In the genomic region with DNA sequence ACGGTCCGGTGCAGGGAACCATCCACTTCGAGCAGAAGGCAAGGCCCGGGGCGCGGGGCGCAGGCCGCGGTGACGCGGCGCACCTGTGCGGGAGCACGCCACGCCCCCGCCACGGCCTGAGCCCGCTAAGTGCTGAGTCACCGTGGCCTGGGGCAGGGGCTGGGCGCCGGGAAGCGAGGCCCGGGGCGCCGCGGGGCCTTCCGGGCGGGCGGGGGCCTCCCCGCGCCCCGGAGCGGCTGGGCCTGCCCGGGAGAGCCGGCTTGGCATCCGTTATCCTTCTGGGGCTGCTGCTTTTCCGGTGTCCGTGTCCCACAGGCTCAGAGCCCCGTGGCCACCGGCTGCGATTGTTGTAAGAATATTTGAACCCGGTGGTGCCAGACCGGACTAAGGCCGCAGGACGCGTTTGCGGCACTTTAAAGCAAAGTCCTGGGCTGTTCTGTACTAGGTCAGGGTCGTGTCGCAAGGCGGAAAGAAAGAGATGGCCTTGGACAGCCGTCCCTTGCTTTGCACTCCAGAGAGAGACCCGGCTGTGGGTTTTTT, we compare ENCODE assay signal across 8 mouse cellular contexts. TPM values are rescaled to one million over a fixed set of nuclear protein-coding genes. Genes with fewer than 3 reads are reported as not detected.
DNase-seq lines count a peak whose midpoint lies in the region; ATAC-seq and TF ChIP-seq lines count a peak whose summit lies in the region.

No protein-coding gene starts in this region.

- H3K4me2 ChIP-seq in intestine, postnatal 0 days (replicated peaks; ENCODE audit: low read depth), result peak overlapping the region; percentile 69
- H3K4me2 ChIP-seq in stomach, embryonic 16.5 days (ENCODE audit: low read depth, low read length), result peak overlapping the region; percentile 84

- H3K36me3 ChIP-seq in thymus, adult 2 months (ENCODE audit: control insufficient read depth, insufficient read depth, low read length), result peaks cover 6% of the 10 kb centered on the region
- H3K36me3 ChIP-seq in intestine, postnatal 0 days (ENCODE audit: control insufficient read depth, insufficient read depth), result peaks cover 17% of the 10 kb centered on the region
- H3K36me3 ChIP-seq in stomach, embryonic 16.5 days (ENCODE audit: control insufficient read depth, insufficient read depth, low read length), result peaks cover 21% of the 10 kb centered on the region

- H3K27me3 ChIP-seq in cerebellum, adult 2 months (ENCODE audit: control insufficient read depth, insufficient read depth, low read length), result no peaks in the 10 kb centered on the region
- H3K27me3 ChIP-seq in thymus, adult 2 months (ENCODE audit: control insufficient read depth, insufficient read depth, low read length), result no peaks in the 10 kb centered on the region
- H3K27me3 ChIP-seq in intestine, postnatal 0 days (replicated peaks; ENCODE audit: control insufficient read depth, insufficient read depth, low read length), result no peaks in the 10 kb centered on the region
- H3K27me3 ChIP-seq in stomach, embryonic 16.5 days (ENCODE audit: control insufficient read depth, insufficient read depth, low read length), result no peaks in the 10 kb centered on the region

- peak overlapping the region; percentile 57 for H3K27ac ChIP-seq in cerebellum, adult 2 months (ENCODE audit: insufficient read depth, low read length)
- no peak overlapping the region for H3K27ac ChIP-seq in thymus, adult 2 months (ENCODE audit: control insufficient read depth, insufficient read depth, low read length)
- peak overlapping the region; percentile 92 for H3K27ac ChIP-seq in intestine, postnatal 0 days (ENCODE audit: low read depth, low read length)
- H3K27ac ChIP-seq in stomach, embryonic 16.5 days (ENCODE audit: low read length), result peak overlapping the region; percentile 94

- H3K9me3 ChIP-seq in intestine, postnatal 0 days (ENCODE audit: control insufficient read depth), result no peaks in the 10 kb centered on the region
- H3K9me3 ChIP-seq in stomach, embryonic 16.5 days (replicated peaks; ENCODE audit: control insufficient read depth, low read length), result no peaks in the 10 kb centered on the region

- peak overlapping the region; percentile 95 for H3K4me3 ChIP-seq in cerebellum, adult 2 months (replicated peaks; ENCODE audit: insufficient read depth, low read depth, low read length)
- peak overlapping the region; percentile 77 for H3K4me3 ChIP-seq in thymus, adult 2 months (ENCODE audit: control insufficient read depth, insufficient read depth, low read length)
- H3K4me3 ChIP-seq in intestine, postnatal 0 days (ENCODE audit: low read depth, low read length), result peak overlapping the region; percentile 94
- H3K4me3 ChIP-seq in stomach, embryonic 16.5 days (replicated peaks; ENCODE audit: low read length), result peak overlapping the region; percentile 82

- no peaks in the 10 kb centered on the region; the same call in 1 of the 2 replicates for H3K4me1 ChIP-seq in cerebellum, adult 2 months (ENCODE audit: control insufficient read depth, insufficient read depth, low read length)
- H3K4me1 ChIP-seq in thymus, adult 2 months (replicated peaks; ENCODE audit: control insufficient read depth, insufficient read depth, low read length), result peaks cover 8% of the 10 kb centered on the region
- H3K4me1 ChIP-seq in intestine, postnatal 0 days (replicated peaks; ENCODE audit: control insufficient read depth, insufficient read depth, low read length), result peaks cover 12% of the 10 kb centered on the region
- H3K4me1 ChIP-seq in stomach, embryonic 16.5 days (ENCODE audit: control insufficient read depth, insufficient read depth, low read length), result peaks cover 12% of the 10 kb centered on the region

- no peak for DNase-seq in cerebellum, adult 2 months
- DNase-seq in cerebellum, postnatal 4 days (ENCODE audit: low spot score in 2 of 2), result no peak
- no peak for DNase-seq in thymus, adult 2 months
- no peak for DNase-seq in thymus, postnatal 4 days
- DNase-seq in forelimb bud, embryonic 11.5 days (ENCODE audit: low read depth, low spot score), result peak; percentile 25

- H3K9ac ChIP-seq in intestine, postnatal 0 days (ENCODE audit: low read depth, low read length), result peak overlapping the region; percentile 91
- H3K9ac ChIP-seq in stomach, embryonic 16.5 days (ENCODE audit: low read length), result peak overlapping the region; percentile 91

- ATAC-seq in intestine, postnatal 0 days, result peak; percentile 77
- peak; percentile 54; the same call in 1 of the 2 replicates for ATAC-seq in megakaryocyte progenitor cell, adult 5-6 weeks (replicated peaks; ENCODE audit: poor library complexity)
- ATAC-seq in stomach, embryonic 16.5 days (ENCODE audit: insufficient read depth, low FRiP score), result peak; percentile 79

- TF ChIP-seq POLR2A in cerebellum, adult 2 months (IDR thresholded peaks at IDR 0.05; ENCODE audit: borderline replicate concordance, insufficient read depth, low read length), result no peak
- TF ChIP-seq POLR2A in thymus, adult 2 months (IDR thresholded peaks at IDR 0.05; ENCODE audit: control insufficient read depth, extremely low read depth, insufficient read depth, low read length, poor library complexity), result no peak

- TF ChIP-seq CTCF in cerebellum, adult 2 months (IDR thresholded peaks at IDR 0.05; ENCODE audit: borderline replicate concordance, insufficient read depth, low read depth, low read length), result no peak
- no peak; the same call in 1 of the 2 replicates for TF ChIP-seq CTCF in thymus, adult 2 months (IDR thresholded peaks at IDR 0.05; ENCODE audit: borderline replicate concordance, control insufficient read depth, extremely low read depth, insufficient read depth, low read length, poor library complexity)
- TF ChIP-seq CTCF in intestine, postnatal 0 days (IDR thresholded peaks at IDR 0.05; ENCODE audit: low read depth), result no peak

- WGBS in cerebellum, adult 2 months, result 1% methylated on average over 52 of the region's 52 CpGs
- under 1% methylated on average over 52 of the region's 52 CpGs for WGBS in thymus, adult 2 months
- 1% methylated on average over 45 of the region's 52 CpGs for WGBS in intestine, postnatal 0 days
- under 1% methylated on average over 48 of the region's 52 CpGs for WGBS in stomach, embryonic 16.5 days

RNA-seq across cellular contexts. Expression of gene Sod1, which starts 0.4 kb away (rescaled TPM):
- polyA plus RNA-seq in cerebellum, adult 2 months (2012; rRNA removed), result 701 and 752 TPM in 2 replicates
- 277 and 305 TPM in 2 replicates for polyA plus RNA-seq in thymus, adult 2 months (2012; rRNA removed)
- 1,874 and 1,904 TPM in 2 replicates for polyA plus RNA-seq in intestine, postnatal 0 days (2015; fragmentation: Nextera tagmentation; extraction: Ambion mirVana)
- total RNA-seq in megakaryocyte progenitor cell, adult 5-6 weeks (2015), result 577 and 581 TPM in 2 replicates
- 672 and 752 TPM in 2 replicates for total RNA-seq in megakaryocyte progenitor cell, adult 5-6 weeks (2017)
- 989 and 1,059 TPM in 2 replicates for polyA plus RNA-seq in stomach, embryonic 16.5 days (2015; fragmentation: Nextera tagmentation; extraction: Ambion mirVana)
